Mouse (Mus musculus): ENCODE measurements around the gene Pax4.

The Pax4 gene

GRCm38 (mm10) chr6:28449253-28449652 is at the start of gene Pax4:
TSS of gene Pax4 (minus strand) at chr6:28449353.
- DNase-seq: no peak

- DNase-seq: no peak
Measured at GRCm38 (mm10) chr6:28497837-28498236, 48.7 kb upstream of the Pax4 start.

DNA sequence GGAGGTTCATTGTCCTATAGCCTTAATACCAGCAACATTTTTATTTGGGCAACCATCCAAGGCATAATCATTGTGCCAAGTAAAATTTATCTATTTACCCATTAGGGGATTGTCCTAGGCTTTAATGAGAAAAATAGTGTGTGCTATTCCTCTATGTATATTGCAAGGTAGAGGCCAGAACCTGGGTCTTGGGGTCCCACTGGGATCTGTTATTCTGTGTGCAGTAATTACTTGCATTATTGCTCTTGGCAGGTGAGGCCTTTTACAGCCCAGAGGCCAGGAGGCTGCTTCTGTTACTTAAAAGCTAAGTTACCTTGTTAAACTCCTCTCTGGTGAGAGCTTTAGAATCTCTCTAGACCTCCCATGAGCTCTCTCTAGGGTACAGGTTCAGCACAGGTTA is 42.0 kb upstream of the Pax4 start:
- no peak for DNase-seq

DNA sequence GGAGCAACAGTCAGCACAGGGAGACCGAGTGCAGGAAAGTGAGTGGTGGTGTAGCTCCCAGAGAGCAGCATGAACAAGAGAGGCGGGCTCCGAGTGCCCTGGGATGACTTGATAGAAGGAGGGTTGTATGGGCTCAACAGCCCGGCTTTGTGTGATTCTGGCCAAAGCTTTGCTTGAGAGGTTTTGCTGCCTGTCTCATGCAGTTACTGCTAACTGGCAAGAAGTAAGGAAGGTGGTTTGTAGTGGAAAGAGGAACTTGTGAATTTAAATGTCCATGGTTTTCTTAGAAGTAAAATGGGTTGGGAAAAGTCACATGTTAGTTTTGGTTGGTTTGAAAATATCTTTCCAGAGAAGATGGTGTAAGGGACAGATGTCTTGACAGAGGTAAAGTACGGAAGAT is 41.5 kb upstream of the Pax4 start:
- DNase-seq: no peak

DNA sequence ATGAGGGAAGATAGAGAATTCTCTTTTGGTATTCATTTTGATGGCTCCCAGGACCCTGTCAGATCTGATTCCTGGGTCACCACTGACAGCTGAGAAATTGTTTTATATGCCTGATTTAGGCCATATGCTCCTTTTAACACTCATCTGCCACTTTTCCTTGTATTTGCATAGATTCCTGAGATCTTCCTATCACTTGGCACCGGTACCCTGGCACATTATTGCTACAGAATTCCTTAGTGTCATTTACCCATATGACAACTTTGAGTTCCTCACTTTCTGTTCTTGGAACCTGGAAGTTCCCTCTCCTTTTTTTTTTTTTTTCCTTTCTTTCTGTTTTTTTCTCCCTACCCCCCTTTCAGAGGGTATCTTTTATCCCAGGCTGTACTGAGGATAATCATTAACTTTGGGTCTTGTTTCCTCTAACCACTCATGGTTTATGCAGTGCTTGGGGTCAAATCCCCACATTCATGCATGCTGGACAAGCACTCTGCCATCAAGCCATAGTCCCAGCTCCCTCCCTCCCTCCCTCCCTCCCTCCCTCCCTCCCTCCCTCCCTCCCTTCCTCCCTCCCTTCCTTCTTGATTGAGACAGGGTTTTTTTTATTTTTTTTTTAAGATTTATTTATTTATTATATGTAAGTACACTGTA is 39.2 kb upstream of the Pax4 start:
- DNase-seq: no peak

DNA sequence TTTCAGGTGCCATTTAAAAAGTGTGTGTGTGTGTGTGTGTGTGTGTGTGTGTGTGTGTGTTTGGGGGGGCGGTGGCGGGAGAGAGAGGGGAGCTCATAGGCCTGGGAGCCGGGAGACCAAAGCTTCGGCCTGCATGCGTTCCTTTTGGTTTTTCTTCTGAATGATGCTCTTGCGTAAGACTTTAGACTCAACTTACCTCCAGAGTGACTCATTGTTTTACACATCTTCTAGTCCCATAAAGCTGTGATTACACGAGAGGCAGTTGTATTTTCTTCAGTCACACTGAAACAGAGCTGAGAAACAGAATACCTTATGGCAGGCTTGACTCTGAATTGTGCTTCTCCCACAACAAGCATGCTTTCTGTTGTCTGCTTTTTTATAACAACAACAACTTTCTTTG is 37.8 kb upstream of the Pax4 start:
- DNase-seq: no peak

DNA sequence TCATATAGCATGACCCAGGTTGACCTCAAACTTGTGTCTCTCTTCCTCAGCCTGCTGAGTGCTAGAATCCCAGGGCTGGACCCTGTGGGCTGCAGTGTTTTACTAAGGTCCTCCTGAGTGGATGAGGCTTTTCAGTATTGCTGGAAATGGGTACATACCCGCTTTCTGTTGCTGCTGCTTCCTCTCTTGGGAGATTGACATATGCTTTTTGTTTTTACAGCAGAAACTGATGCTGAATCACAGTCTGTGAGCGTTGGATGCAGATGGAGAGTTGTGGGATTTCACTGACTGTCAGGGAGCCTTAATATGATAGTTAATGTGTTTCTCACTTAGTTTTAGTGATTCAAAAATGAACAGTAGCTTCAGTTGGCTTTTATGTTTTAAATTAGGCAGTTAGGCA is 37.3 kb upstream of the Pax4 start:
- DNase-seq: no peak

DNA sequence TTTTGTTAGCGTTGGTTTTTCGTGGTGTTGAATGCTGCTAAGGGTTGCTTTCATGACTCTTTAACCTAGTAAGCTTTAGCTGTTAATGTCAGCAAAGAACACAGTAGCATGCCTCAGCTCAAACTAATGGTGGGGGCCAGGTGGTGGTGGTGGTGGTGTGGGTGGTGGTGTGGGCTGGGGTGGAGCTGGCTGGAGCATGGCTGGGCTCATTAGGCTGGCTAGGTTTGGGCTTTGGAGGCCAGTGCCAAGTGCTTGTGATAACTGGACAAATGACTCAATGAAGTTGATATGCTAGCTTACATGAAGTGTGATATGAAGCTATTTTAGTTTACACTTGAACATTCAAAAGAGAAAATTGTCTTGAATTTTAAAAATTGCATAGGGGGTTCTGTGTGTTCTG is 36.9 kb upstream of the Pax4 start:
- DNase-seq: no peak

- DNase-seq: no peak
Measured at GRCm38 (mm10) chr6:28482711-28483315, 33.7 kb upstream of the Pax4 start.

GRCm38 (mm10) chr6:28480752-28481492 is 31.8 kb upstream of the Pax4 start:
- no peak for DNase-seq

DNA sequence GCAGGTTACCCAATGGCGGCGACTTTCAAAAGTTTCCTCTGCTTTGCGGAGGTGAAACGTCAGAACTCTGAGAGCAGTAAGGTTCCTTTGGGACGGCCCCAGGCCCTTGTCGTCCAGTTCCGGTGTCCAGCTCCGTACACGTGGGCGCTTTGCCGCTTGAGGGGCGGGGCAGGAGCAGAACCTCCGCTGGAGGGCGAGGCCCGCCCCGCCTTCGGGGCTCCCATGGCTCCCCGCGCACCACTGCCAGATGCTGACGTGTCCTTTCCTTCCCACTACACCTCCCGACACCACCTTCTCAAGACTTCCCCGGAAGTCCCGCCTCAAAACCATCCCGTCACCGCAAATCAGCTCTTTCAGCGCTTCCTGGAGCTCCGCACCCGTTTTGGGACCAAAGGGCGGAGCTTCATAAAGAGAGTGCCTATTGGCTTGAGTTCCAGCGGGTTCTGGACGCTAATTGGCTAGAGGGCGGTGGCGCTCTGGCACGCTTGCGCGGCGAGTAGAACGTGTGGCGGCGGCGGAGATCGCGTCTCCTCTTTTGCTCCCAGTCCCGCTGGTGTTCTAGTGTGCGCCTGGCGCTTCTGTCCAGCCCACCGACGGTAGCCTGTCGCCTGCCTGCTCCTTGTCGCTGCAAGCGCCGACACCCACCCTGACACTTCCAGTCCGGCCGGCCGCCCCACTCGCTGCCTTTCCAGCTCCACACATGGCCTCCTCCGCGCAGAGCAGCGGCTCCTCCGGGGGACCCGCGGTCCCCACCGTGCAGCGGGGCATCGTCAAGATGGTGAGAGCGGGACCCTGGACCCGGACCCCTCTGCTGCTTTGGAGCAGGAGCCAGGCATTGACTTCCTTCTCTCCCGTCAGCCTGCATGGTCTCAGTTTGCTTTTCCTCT is 31.0 kb upstream of the Pax4 start:
- DNase-seq: peak; percentile 91

DNA sequence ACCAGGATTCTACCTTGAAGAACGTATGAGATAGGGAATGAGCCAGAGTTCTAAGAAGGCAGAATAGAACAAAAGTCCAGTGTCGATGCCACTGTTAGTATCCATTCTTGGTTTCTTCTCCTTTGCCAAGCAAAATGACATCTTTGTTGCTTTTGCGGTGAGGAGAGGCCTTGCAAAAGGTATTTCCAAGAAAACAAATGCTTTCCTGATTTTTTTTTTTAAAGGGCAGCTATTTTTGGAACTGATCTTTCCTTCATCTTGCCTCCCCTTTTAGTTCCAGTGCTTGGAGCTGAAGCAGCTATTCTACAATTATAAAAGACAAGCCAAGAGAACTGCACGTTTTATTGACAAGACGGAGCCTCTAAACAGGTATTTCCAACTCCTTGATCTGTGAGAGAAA is 25.7 kb upstream of the Pax4 start, which contains the start of gene Snd1:
Snd1 (plus strand) TSS at position 301 of the 400 bp plus-strand sequence.
- no peak for DNase-seq

- DNase-seq: no peak
Measured at GRCm38 (mm10) chr6:28474211-28474610, 25.1 kb upstream of the Pax4 start.

DNA sequence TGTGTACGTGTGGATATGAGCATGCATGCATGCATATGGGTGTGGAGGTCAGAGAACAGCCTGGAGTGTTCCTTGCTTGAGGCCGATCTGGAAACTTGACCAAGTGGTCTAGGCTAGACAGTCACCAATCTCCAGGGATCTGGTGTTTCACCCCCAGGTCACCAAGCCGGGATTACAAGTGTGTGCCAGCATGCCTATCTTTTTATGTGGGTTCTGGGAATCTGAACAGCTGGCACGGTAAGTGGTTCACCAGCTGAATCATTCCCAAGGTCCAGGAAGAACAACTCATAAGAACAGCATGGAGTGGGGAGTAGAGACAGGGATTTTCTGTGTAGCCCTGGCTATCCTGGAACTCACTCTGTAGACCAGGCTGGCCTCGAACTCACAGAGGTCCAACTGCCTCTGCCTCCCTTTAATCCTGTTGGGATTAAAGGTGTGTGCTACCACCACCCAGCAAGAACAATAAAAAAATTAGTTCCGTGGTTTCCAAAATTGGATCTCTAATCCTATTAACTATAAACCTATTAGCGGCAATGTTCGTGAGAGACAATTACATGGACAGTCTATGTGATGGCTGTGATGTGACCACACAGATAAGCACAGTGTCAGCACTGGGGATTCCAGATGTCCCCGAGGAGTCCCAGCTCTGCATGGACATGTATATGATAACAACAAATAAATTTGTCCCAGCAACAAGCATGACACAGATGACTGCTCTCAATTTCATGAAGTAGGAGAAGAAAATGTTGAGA is 22.3 kb upstream of the Pax4 start:
- DNase-seq: no peak

GRCm38 (mm10) chr6:28470621-28471020 is 21.5 kb upstream of the Pax4 start:
- no peak for DNase-seq

- no peak for DNase-seq
Measured at GRCm38 (mm10) chr6:28470017-28470602, 21.0 kb upstream of the Pax4 start.

GRCm38 (mm10) chr6:28464630-28465029 is 15.5 kb upstream of the Pax4 start:
- DNase-seq: no peak

DNA sequence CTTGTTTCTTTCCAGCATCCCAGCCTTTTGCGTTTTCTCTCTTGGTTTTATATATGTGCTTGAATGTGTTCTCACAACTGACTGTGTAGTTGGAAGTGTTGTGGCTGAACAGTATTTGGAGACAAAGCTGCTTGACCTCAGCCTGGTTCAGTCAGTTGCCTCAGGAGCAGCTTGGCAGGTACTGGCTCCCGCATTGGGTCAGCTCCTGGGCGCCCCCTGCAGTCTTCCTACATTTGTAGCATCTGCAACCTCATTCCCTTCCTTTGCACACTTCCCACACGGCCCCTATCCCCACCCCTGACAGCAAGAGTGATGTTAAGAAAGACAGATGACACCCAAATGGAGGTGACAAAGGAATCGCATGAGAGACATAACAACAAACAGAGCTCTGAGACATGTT is 11.4 kb upstream of the Pax4 start:
- peak; percentile 65 for DNase-seq

GRCm38 (mm10) chr6:28459221-28459668 is 10.1 kb upstream of the Pax4 start:
- DNase-seq: no peak

DNA sequence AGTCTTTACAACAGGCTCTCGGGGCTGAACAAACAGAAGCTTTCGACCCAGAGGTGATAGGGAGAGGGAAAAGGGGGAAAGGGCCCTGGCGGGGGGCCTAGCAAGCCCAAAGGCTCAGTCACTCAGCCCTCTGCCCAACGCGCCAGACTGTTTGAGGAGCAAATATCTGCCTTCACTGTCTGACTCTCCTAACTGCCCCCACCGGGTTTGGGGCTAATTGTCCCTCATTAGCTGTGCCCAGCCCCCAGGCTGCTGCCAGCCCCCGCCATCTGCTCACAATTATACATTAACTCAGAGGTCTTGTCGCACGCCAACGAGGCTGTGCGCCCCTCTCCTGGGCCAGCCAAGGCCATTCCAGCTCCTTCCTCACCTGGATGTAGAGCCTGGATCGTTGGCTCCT is 1.8 kb upstream of the Pax4 start:
- DNase-seq: no peak

- DNase-seq: no peak
Measured at GRCm38 (mm10) chr6:28450481-28450880, 1.3 kb upstream of the Pax4 start.

DNA sequence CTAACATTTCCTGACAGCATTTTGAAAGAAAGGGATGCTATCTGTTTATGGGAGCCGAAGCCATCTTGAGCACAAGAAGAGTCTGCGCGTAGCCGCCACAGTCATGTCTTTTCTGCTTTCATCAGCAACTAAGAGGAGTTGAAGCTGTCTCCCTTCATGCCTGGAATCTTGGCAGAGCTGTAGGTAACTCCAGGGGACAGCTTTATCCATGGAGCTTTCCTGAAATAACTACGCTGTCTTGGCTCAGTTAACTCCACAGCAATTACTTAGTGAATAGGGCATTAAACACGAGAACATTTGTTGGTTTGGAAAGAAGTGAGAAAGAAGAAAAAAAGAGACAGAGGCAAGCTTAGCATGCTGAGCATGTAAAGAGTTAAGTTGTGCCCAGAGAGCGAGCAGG is 1.2 kb downstream of the Pax4 start:
- no peak for DNase-seq

Measured in right cerebral cortex, postnatal 4 days (tissue).